Mouse (Mus musculus) spleen, embryonic (tissue): Measurements from ENCODE around the gene Layn.

Experiments
- CTCF ChIA-PET: fragments of 350-600 bp; sonication (Branson Sonifier 250); formaldehyde crosslinking; loops from one replicate; lab custom pipeline; 2022; lab: Charles Lee

The Layn gene

GRCm38 (mm10) chr9:51076979-51077315, at the start of gene Layn:
Layn (minus strand) TSS chr9:51077094.
- CTCF ChIA-PET: interaction anchor here (0.6 kb wide), 1 partner anchor 1050 kb away, joined by 7 read pairs; no protein-coding TSS in a partner anchor

GRCm38 (mm10) chr9:51114767-51115166, 37.9 kb upstream of the Layn start:
- CTCF ChIA-PET: interaction anchor here (0.8 kb wide), 1 partner anchor 797 kb away, joined by 5 read pairs; no protein-coding TSS in a partner anchor

- CTCF ChIA-PET: no interaction called here
Measured at GRCm38 (mm10) chr9:51105751-51106150, 28.9 kb upstream of the Layn start.

GRCm38 (mm10) chr9:51103808-51104514, 27.1 kb upstream of the Layn start:
- CTCF ChIA-PET: interaction anchor here (0.6 kb wide), 1 partner anchor 329 kb away, joined by 4 read pairs; the partner anchor contains the start of gene Alg9

DNA sequence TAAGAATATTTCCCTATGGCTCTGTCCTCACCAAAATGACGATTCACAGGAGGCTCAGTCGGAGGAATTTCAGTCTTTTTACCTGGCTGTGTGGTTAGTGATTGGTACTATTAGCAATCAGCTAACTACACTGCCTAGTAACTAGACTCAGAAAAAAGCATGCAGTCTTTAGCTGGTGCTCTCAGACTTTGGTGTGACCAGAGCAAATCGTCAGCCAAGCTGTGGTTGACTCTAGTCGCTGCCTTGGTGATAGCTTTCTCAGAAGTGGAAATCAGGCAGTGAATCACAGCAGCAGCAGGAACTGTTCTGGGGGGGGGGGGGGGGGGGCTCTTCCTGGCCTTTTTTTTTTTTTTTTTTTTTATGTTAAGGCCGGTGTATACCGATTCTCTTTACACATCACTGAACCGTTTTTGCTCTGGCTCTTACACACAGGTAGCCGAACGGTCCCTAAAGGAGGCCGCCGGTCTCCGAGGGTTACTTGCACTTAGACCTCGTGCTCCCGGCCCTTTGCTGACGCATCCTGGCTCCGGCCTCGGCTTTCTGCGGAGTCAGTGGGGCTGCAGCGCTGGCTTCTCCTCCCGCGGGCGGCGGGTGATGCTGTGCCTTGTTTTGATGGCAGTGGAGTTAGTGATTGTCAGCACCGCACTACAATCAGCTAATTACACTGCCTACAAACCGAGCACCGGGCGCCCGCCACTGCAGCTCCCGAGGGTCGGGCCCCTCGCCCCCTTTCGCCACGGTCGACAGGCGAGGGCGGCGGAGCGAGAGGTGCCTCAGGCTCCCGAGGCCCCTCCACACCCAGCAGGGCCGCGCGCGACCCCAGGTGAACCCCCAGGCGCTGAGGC, 26.3 kb upstream of the Layn start:
- CTCF ChIA-PET: interaction anchor here (0.6 kb wide), 1 partner anchor 329 kb away, joined by 4 read pairs; the partner anchor contains the start of gene Alg9

DNA sequence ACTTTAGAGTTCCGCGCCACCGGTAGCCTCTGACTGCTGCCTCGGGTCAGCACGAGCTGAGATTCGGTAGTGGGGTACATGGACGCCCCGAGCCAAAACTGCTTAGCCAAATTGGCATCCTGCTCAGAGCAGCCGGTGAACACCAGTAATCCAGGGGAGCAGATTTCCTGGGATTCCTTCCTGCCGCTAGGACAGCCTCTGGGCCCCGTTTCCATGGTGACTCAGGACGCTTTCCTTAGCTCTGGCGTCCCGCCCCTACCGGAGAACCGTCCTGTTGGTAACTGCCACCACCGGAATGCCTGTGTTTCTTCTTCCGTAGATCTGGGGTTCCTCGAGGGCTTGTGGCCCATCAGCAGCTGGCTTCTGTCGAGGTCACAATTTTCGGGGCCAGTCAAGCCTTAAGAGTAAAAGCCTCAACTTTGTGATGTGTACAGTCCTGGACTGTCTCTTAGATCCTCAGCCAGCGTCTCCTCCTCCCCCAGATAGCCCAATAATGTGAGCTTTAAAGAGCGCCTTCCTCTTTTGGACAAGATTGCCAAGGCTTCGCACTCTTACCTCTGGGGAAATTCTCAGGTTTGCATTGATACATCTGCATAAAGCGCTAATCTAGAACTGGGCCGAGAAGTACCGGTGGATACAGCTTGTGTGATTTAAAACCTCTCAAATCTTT, 25.0 kb upstream of the Layn start, which contains the start of gene 4833427G06Rik:
4833427G06Rik (minus strand) TSS at position 323 of the 670 bp plus-strand sequence.
- CTCF ChIA-PET: no interaction called here

GRCm38 (mm10) chr9:51096306-51096705, 19.4 kb upstream of the Layn start:
- CTCF ChIA-PET: interaction anchor here (0.6 to 0.7 kb wide), 2 partner anchors 618 to 659 kb away, joined by 3 to 4 read pairs; no protein-coding TSS in a partner anchor

DNA sequence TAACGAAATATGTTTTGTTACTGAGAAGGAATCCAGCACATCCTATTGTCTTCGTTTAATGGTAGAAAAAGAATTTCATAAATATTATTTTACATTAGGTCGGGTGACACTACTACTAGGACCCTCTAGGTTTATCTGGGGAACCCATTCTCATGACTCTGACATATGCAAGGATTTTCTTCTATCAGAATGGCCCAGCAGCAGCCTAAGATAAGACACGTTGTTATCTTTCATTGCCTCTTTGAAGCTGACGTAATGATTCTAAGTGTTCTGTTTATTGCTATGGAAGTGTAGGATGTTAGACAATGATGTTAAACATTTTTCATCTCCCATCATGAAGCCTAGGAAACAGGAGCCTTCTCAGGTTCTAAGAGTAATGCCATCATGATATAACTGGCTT, 16.8 kb upstream of the Layn start:
- CTCF ChIA-PET: no interaction called here

GRCm38 (mm10) chr9:51081614-51082013, 4.7 kb upstream of the Layn start:
- CTCF ChIA-PET: no interaction called here

GRCm38 (mm10) chr9:51076300-51076978, 455 bp downstream of the Layn start:
- CTCF ChIA-PET: no interaction called here

DNA sequence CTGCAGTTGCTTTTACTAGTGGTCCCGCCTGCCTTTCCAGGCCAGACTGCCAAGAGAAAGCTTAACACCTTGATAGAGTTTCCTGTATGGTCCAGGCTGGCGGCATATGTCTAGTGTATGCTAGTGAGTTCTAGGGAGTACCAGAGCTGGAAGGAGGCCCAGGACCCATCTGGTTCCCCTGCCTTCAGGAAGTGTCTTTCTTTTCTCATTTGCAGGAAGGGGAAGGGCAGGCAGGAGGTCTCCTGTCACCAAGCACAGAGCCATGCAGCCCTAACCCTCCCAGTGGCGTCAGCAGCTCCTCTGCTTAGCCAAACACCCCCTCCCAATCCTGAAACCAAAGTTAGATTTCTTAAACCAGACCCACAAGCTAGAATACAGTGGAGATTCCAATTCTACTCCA, 1.1 kb downstream of the Layn start:
- CTCF ChIA-PET: no interaction called here

GRCm38 (mm10) chr9:51070801-51071200, 6.1 kb downstream of the Layn start:
- CTCF ChIA-PET: no interaction called here

- CTCF ChIA-PET: no interaction called here
Measured at GRCm38 (mm10) chr9:51068202-51068601, 8.7 kb downstream of the Layn start.

DNA sequence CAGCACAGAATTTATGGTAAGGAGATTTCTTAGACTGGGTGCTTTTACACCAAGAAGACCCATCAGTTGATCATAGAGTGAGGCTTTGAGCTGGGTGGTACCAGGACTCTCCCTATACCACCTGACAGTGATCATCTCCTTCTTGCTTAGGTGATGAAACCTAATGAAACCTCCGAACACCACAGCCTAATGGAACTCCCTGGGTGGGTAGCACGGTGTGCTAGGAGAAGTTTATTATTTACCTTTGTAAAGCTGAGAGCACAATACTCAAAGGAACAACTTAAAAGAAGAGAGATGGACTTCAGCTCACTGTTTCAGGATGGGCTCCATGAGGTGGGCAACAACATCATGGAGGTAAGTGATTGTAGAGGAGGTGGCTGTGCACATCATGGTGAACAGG, 16.3 kb downstream of the Layn start, which contains the start of gene Btg4:
Btg4 (plus strand) TSS at position 301 of the 400 bp plus-strand sequence.
- CTCF ChIA-PET: no interaction called here

DNA sequence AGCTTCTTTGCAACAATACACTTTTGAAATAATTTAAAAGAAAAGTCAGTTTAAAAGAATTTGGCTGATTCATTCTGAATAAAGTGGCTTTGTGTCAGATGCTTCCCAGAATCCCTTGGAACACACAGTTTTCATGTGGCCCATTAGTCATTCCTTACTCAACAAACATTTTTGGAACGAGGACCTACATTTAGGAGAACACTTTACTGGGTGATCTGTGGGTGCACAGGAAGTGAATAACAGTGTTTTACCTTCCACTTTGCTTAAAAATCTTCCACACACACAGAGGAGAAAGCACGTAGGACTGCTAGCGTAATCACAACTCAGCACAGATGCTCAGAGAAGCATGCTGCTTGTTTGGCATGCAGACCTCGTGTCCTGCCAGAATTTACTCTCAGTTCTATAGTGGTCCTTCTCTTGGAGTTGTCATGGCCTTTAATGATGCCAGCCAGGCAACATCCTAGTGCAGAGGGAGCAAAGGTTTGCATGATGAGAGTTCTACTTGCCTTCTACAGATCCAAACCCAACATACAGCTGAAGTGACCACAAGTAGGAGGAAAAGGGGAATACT, 17.9 kb downstream of the Layn start:
- CTCF ChIA-PET: no interaction called here

DNA sequence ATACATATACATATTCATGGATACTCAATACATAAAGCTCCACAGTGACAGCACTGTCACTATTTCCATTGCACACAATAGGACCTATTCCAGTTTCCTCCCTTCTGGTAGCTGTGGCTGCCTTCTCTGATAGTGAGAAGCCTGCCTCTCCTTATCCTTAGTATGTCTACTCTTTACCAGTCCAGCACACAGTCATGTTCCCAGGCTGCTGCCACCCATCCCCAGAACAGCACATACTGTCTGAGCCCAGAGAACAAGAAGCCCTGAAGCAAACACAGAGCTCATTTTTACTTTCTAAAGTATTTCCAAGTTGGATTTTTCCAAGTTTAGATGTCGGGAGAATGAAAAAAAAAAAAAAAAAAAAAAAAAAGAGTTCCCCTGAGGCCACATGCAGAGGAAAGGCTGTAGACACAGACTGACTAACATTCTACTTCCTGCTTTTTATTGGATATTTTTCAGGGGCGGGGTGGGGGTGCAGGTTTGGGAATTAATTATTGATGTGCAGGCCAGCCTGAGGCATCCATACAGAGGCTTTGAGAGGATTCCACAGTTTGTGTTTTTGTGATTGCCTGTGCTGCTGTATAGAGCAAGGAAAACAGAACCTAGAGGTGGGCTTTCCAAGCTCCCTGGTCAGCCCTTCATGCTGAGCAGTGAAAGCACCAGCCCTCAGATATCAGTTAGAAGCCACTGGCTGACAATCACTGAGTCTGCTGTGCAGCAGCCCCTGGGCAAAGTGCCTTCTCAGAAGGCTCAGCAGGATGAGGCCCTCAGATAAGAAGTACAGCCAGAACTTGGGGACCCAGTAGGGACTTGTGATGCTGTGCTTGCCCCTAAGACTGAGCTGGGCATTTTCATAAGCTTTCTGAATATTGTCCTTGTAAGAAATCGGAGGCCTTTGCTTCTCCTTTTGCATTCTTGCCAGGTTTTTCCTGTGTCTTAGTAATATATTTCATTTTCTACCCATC, 20.3 kb downstream of the Layn start:
- CTCF ChIA-PET: no interaction called here

GRCm38 (mm10) chr9:51052180-51052579, 24.7 kb downstream of the Layn start:
- CTCF ChIA-PET: interaction anchor here (0.6 to 1.3 kb wide), 3 partner anchors 23 to 956 kb away, joined by 3 to 10 read pairs (median 4); no protein-coding TSS in a partner anchor

DNA sequence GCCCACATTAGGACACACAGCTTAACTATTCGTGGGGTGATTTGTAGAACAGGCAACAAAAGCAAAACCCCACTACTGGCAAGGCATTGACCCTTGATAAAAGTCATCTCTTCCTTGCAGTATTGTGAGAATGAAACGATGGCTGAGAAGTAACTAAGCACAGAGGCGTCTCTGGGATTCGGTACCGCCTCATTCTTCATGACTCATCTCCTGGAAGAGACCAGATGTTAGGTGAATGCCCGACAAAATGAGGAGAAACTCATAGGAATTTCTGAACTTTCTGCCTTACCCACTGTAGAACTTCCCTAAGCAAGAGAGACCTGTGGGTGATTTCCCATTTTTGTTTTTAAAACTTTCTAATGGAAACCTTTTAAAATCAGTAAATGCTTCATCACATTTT, 34.8 kb downstream of the Layn start:
- CTCF ChIA-PET: no interaction called here

- CTCF ChIA-PET: no interaction called here
Measured at GRCm38 (mm10) chr9:51041491-51041980, 35.4 kb downstream of the Layn start.
